Mouse (Mus musculus): ENCODE data around the gene Fopnl. TPM values are rescaled to one million over a fixed set of nuclear protein-coding genes. Genes with fewer than 3 reads are reported as not detected.

Fopnl gene
- polyA plus RNA-seq (2015; fragmentation: Nextera tagmentation; extraction: Ambion mirVana), result 159 TPM in 2 replicates

DNA sequence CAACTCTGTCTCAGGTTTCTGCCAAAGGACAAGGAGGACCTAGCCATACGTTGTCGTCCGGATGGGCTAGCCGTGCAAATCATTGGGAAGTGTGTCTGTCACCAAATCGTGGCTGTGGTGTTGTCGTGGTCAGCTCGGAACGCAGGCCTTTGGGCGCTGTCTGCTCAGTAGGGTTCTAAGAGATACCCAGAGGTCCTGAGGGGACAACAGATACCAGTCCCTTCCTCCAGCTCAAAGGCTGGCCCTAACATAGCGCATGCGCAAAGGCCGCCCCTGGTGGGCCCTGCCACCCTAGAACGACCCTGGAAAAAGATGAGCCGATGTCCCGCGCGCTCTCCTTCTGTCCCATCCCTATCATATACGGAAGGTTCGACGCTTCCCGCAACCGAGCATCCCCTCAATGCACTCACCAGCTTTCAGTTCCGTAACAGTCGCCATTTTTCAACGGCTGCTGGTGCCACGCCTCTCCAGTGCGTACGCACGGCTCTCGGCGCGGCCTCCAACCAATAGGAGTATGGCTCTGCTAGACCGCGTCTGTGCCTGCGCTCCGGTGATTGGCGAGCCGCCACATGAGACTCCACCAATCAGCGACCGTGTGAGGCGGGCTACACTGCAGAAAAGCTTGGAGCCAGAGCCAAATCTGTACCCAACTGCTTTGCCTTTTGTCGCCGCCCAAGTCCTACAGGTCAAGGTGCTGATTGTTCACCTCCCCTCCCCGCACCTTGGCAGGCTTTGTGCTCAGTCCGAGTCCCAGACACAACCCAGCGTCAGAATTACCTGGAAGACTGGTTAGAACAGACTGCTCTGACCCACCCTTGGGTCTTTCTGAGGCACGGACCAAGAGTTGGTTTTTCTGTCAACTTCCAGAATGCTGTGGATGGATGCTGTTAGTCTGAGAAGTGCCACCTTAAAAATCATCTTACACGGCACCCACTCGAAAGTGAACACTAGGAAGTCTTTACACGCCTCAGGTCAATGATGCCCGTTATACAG lies at the start of gene Fopnl:
Fopnl (minus strand) TSS at position 522 of the 993 bp plus-strand sequence.
- H3K4me3 ChIP-seq (ENCODE audit: low read length), result peak within 1 kb of the TSS; percentile 83
- WGBS, result 2% methylated on average over 51 of the region's 51 CpGs
- H3K9ac ChIP-seq (ENCODE audit: low read length), result peak within 1 kb of the TSS; percentile 89
- H3K27ac ChIP-seq (ENCODE audit: low read length), result peak within 1 kb of the TSS; percentile 88
- no peaks in the 10 kb centered on the region for H3K27me3 ChIP-seq (ENCODE audit: control insufficient read depth, insufficient read depth, low read depth, low read length)
- ATAC-seq (ENCODE audit: low read depth), result peak; percentile 100
- H3K9me3 ChIP-seq (ENCODE audit: control insufficient read depth, low read length), result no peaks in the 10 kb centered on the region
- peaks cover 7% of the 10 kb centered on the region for H3K36me3 ChIP-seq (ENCODE audit: control insufficient read depth, insufficient read depth, low read length)
- peaks cover 8% of the 10 kb centered on the region for H3K4me1 ChIP-seq (replicated peaks; ENCODE audit: control insufficient read depth, insufficient read depth, low read length)
- H3K4me2 ChIP-seq (ENCODE audit: low read depth, low read length), result peak within 1 kb of the TSS; percentile 63

DNA sequence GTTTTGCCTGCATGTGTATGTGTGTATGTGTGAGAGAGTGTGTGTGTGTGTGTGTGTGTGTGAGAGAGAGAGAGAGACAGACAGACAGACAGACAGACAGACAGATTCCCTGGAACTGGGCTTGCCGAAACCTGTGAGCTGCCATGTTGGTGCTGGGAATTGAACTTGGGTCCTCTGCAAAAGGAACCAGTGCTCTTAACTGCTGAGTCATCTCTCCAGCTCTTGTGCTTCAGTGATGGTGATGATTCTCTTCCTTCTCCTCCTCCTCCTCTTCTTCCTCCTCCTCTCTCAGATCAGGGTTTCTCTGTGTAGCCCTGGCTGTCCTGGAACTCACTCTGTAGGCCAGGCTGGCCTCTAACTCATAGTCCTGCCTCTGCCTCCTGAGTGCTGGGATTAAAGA lies 48.8 kb upstream of the Fopnl start:
- 94% methylated on average over 1 of the region's 1 CpGs for WGBS
- ATAC-seq (ENCODE audit: low read depth), result no peak

DNA sequence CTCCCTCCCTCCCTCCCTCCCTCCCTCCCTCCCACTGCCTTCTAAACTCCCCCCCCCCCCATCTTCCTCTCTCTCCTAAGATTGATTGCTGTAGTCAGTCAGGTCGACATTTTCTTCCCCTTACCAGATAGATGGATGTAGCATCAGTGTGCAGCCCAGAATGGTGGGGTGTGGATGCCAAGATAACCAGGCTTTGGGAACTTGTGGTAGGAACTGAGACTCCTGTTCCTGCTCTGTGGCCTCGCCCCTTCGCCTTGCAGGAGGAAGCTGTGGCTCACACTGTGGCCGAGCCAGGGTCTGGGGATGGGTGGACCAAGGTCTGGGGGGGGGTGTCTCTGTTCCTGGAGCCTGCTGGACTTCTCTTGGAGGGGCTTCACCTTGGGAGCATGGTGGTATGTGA lies 48.3 kb upstream of the Fopnl start:
- Histone ChIP-seq H3K36me3 (ENCODE audit: control insufficient read depth, insufficient read depth, low read length) (no peaks in the 10 kb centered on the region), H3K4me1 (replicated peaks; ENCODE audit: control insufficient read depth, insufficient read depth, low read length) (peaks cover 2% of the 10 kb centered on the region; the same call in 1 of the 2 replicates), H3K9ac (ENCODE audit: low read length) (no peak overlapping the region), H3K9me3 (ENCODE audit: control insufficient read depth, low read length) (no peaks in the 10 kb centered on the region), H3K27ac (ENCODE audit: low read length) (no peak overlapping the region), H3K27me3 (ENCODE audit: control insufficient read depth, insufficient read depth, low read depth, low read length) (no peaks in the 10 kb centered on the region), H3K4me2 (ENCODE audit: low read depth, low read length) (no peak overlapping the region), H3K4me3 (ENCODE audit: low read length) (no peak overlapping the region)
- ATAC-seq (ENCODE audit: low read depth), result no peak
- WGBS, result 56% methylated on average over 4 of the region's 4 CpGs

More for the DNA sequence above, 48.8 kb upstream of the Fopnl start:
- Histone ChIP-seq H3K4me3 (ENCODE audit: low read length) (no peak overlapping the region), H3K27ac (ENCODE audit: low read length) (no peak overlapping the region), H3K4me2 (ENCODE audit: low read depth, low read length) (no peak overlapping the region), H3K27me3 (ENCODE audit: control insufficient read depth, insufficient read depth, low read depth, low read length) (no peaks in the 10 kb centered on the region), H3K9me3 (ENCODE audit: control insufficient read depth, low read length) (no peaks in the 10 kb centered on the region), H3K4me1 (replicated peaks; ENCODE audit: control insufficient read depth, insufficient read depth, low read length) (peaks cover 2% of the 10 kb centered on the region; the same call in 1 of the 2 replicates), H3K9ac (ENCODE audit: low read length) (no peak overlapping the region), H3K36me3 (ENCODE audit: control insufficient read depth, insufficient read depth, low read length) (no peaks in the 10 kb centered on the region)

DNA sequence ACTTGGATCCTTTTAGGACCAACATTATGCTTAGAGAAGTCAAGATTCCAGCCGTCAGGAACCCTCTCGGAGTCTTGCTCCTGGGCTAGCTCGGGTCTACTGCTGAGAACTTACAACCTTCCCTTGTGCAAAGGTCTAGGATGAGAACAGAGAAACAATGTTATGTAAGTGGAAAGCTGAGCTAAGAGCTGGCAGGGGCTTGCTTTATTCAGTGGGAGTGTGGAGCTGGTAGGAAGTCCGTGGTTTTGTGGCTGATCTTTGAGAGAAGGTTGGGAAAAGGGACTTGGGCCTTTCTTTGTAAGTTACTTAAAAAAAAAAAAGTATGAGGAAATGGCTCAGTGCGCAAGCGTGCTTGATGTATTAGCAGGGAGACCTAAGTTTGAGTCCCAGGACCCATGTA lies 46.9 kb upstream of the Fopnl start:
- no peak for ATAC-seq (ENCODE audit: low read depth)
- Histone ChIP-seq H3K36me3 (ENCODE audit: control insufficient read depth, insufficient read depth, low read length) (no peaks in the 10 kb centered on the region), H3K4me1 (replicated peaks; ENCODE audit: control insufficient read depth, insufficient read depth, low read length) (peaks cover 2% of the 10 kb centered on the region; the same call in 1 of the 2 replicates), H3K4me2 (ENCODE audit: low read depth, low read length) (no peak overlapping the region), H3K27ac (ENCODE audit: low read length) (no peak overlapping the region), H3K9ac (ENCODE audit: low read length) (no peak overlapping the region), H3K4me3 (ENCODE audit: low read length) (no peak overlapping the region), H3K9me3 (ENCODE audit: control insufficient read depth, low read length) (no peaks in the 10 kb centered on the region), H3K27me3 (ENCODE audit: control insufficient read depth, insufficient read depth, low read depth, low read length) (no peaks in the 10 kb centered on the region)
- 85% methylated on average over 6 of the region's 6 CpGs for WGBS

DNA sequence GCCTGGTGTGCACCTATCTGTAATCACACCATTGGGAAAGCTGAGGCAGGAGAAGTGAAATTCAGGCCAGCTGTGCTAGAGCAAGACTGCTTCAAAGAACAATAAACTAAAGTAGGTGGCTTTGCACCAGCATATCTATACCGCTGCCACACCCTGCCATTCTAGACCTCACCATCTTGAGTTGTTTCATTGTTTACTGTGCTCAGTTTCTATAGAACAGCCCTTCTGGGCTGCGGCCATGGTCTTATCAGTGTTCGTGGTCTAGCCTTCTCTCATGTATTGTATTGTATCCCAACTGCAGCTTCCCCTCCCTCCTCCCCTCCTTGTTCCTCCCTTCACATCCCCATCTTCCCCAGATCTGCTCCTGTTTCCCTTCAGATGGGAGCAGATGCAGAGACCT lies 46.3 kb upstream of the Fopnl start:
- Histone ChIP-seq H3K4me1 (replicated peaks; ENCODE audit: control insufficient read depth, insufficient read depth, low read length) (peaks cover 2% of the 10 kb centered on the region; the same call in 1 of the 2 replicates), H3K4me2 (ENCODE audit: low read depth, low read length) (no peak overlapping the region), H3K36me3 (ENCODE audit: control insufficient read depth, insufficient read depth, low read length) (no peaks in the 10 kb centered on the region), H3K27me3 (ENCODE audit: control insufficient read depth, insufficient read depth, low read depth, low read length) (no peaks in the 10 kb centered on the region), H3K4me3 (ENCODE audit: low read length) (no peak overlapping the region), H3K9me3 (ENCODE audit: control insufficient read depth, low read length) (no peaks in the 10 kb centered on the region), H3K27ac (ENCODE audit: low read length) (no peak overlapping the region), H3K9ac (ENCODE audit: low read length) (no peak overlapping the region)
- ATAC-seq (ENCODE audit: low read depth), result no peak
- WGBS, result 82% methylated on average over 3 of the region's 3 CpGs

DNA sequence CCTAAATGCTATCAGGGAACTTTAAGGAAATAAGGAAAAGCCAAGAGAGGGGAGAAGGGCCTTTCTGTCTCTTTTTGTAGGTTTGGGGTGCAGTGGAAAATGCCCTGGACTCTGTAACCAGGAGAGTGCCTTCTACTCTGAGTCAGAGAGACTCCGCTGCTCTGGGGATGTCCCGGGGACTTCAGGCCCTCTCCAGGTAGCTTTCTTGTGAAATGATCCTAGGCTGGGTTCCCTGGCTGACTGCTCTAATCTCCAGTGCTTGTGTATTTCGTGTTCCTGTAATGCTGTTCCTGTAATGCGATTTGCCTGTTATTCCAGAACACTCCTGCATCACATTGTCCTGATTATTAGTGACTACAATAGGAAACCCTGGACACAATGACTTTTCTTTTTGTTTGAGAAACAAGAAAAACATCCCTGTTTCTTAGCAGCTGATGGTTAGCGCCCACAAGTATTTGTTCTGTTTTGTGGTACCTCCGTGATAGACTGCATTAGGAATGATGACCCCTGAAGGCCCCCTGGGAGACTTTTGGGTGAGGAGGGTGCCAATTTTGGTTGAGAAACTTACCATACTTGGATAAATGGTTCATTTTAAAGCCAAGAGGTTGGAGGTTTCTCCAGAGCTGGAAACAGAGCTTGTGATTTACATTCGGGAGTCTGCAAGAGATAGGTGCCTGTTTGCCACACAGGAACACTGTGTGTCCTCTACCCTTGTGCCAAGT lies 45.1 kb upstream of the Fopnl start:
- H3K9me3 ChIP-seq (ENCODE audit: control insufficient read depth, low read length), result no peaks in the 10 kb centered on the region
- H3K4me3 ChIP-seq (ENCODE audit: low read length), result peak overlapping the region; percentile 81
- peaks cover 2% of the 10 kb centered on the region; the same call in 1 of the 2 replicates for H3K4me1 ChIP-seq (replicated peaks; ENCODE audit: control insufficient read depth, insufficient read depth, low read length)
- H3K4me2 ChIP-seq (ENCODE audit: low read depth, low read length), result peak overlapping the region; percentile 85
- no peaks in the 10 kb centered on the region for H3K36me3 ChIP-seq (ENCODE audit: control insufficient read depth, insufficient read depth, low read length)
- no peaks in the 10 kb centered on the region for H3K27me3 ChIP-seq (ENCODE audit: control insufficient read depth, insufficient read depth, low read depth, low read length)
- no peak overlapping the region for H3K27ac ChIP-seq (ENCODE audit: low read length)
- 33% methylated on average over 7 of the region's 7 CpGs for WGBS
- H3K9ac ChIP-seq (ENCODE audit: low read length), result peak overlapping the region; percentile 85
- ATAC-seq (ENCODE audit: low read depth), result no peak

DNA sequence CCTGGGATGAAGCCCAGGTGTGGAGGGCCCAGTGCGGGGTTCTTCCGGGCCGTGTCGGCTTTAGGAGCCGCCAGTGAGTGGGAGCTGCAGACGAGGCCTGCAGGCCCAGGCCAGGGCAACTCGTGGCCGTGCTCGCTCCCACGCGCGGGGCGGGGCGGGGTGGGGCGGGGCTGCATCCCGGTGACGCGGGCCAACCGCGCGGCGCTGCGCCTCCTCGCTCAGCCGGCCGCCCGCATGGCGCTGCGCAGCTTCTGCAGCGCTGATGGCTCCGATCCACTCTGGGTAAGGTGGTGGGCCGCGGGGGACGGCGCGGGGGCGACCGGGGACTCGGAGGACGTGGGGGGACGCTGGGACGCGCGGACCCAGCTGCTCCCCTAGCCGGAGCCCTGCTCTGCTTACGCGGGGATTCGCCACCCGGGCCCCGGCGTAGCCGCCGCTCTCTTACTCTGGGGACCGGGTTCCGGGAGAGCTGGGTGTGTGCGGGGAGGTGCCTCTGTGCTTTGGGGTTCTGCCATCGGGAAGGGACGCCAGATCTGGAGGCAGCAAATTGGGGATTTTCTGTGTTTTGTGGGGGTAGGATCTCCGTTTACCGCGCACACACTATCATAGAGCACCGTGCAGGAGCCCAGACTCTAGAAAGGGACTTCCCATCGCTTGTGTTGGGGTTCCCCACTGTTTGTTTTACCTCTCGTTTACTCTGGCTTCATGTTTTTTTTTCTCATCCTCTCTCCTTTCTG lies 44.3 kb upstream of the Fopnl start, which contains the start of gene Abcc1:
Abcc1 (plus strand) TSS at position 197 of the 737 bp plus-strand sequence.
- no peaks in the 10 kb centered on the region for H3K36me3 ChIP-seq (ENCODE audit: control insufficient read depth, insufficient read depth, low read length)
- H3K9me3 ChIP-seq (ENCODE audit: control insufficient read depth, low read length), result no peaks in the 10 kb centered on the region
- peak within 1 kb of the TSS; percentile 85 for H3K4me2 ChIP-seq (ENCODE audit: low read depth, low read length)
- peak within 1 kb of the TSS; percentile 85 for H3K9ac ChIP-seq (ENCODE audit: low read length)
- peak within 1 kb of the TSS; percentile 81 for H3K4me3 ChIP-seq (ENCODE audit: low read length)
- no peak within 1 kb of the TSS; the same call in 1 of the 2 replicates for H3K27ac ChIP-seq (ENCODE audit: low read length)
- no peaks in the 10 kb centered on the region for H3K27me3 ChIP-seq (ENCODE audit: control insufficient read depth, insufficient read depth, low read depth, low read length)
- peaks cover 2% of the 10 kb centered on the region; the same call in 1 of the 2 replicates for H3K4me1 ChIP-seq (replicated peaks; ENCODE audit: control insufficient read depth, insufficient read depth, low read length)
- peak; percentile 97 for ATAC-seq (ENCODE audit: low read depth)
- WGBS, result 1% methylated on average over 42 of the region's 64 CpGs

DNA sequence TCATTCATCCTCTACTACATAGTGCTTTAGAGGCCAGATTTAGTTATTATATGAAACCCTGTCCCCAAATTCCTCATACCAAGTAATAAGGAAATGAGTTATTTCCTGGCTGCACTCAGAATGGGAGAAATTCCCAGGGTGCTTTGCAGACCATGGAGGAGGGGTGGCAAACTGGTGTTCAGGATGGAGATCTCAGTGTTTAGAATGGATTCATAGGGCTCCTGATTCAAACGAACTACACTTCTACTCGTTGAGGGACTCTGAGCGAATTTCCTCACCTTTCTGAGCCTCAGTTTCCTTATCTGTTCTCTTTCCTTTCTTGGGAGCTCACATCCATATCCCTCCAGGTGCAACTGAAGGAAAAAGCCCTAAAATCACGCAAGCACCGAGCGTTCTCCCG lies 43.7 kb upstream of the Fopnl start:
- H3K4me1 ChIP-seq (replicated peaks; ENCODE audit: control insufficient read depth, insufficient read depth, low read length), result peaks cover 2% of the 10 kb centered on the region; the same call in 1 of the 2 replicates
- H3K27ac ChIP-seq (ENCODE audit: low read length), result no peak overlapping the region
- H3K9me3 ChIP-seq (ENCODE audit: control insufficient read depth, low read length), result no peaks in the 10 kb centered on the region
- ATAC-seq (ENCODE audit: low read depth), result peak; percentile 48
- no peaks in the 10 kb centered on the region for H3K27me3 ChIP-seq (ENCODE audit: control insufficient read depth, insufficient read depth, low read depth, low read length)
- 2% methylated on average over 7 of the region's 7 CpGs for WGBS
- peak overlapping the region; percentile 81 for H3K4me3 ChIP-seq (ENCODE audit: low read length)
- peak overlapping the region; percentile 85 for H3K9ac ChIP-seq (ENCODE audit: low read length)
- peak overlapping the region; percentile 85 for H3K4me2 ChIP-seq (ENCODE audit: low read depth, low read length)
- no peaks in the 10 kb centered on the region for H3K36me3 ChIP-seq (ENCODE audit: control insufficient read depth, insufficient read depth, low read length)
